Mouse (Mus musculus): Measurements from ENCODE around the gene Galnt2.

DNA sequence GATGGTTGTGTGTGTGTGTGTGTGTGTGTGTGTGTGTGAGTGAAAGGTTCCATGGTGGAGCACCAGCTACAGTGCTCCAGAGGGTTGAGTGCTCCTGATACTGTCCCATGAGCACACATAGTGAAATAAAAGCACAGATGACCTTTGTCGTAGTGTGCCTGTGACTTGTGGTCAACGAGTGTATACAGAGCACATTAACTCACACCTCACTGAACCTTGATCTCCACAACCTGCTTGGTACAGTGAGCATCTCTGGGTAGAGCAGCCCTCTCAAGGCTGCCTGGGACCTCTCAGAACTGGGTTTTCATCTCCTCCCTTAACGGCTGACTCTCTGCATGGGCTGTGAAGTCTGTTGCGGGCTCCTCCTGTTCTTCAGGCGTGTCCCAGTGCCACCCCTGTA lies 60.5 kb downstream of the Galnt2 start:
- TF ChIP-seq CTCF (IDR thresholded peaks at IDR 0.05; ENCODE audit: low read depth) (no peak), EP300 (IDR thresholded peaks at IDR 0.05; ENCODE audit: low read depth) (no peak)

Data from heart, postnatal 0 days (tissue).